Mouse (Mus musculus) midbrain, embryonic 15.5 days (tissue): ENCODE measurements around the gene Olfr1087. TPM values are rescaled to one million over a fixed set of nuclear protein-coding genes. Genes with fewer than 3 reads are reported as not detected.
"Not testable (repeated sequence)": the region's sequence is repeated elsewhere in the genome, so short reads cannot be mapped to it uniquely, and the experiment has no call there.

Experiments
- ATAC-seq: fragments of 200-750 bp; cut with Nextera tagmentation; replicated peaks from 2 replicates; pipeline ENCODE4 v1.8.0; 2017; ENCODE audit warnings: moderate TSS enrichment
- H3K27ac ChIP-seq: fragments of 300-500 bp; sonication (generic); 2 replicates; pipeline ENCODE4 v1.5.1; 2015; ENCODE audit warnings: mild to moderate bottlenecking, inconsistent platforms
- H3K27me3 ChIP-seq: fragments of 300-500 bp; sonication (generic); replicated peaks from 2 replicates; pipeline ENCODE4 v1.6.1; 2015; ENCODE audit warnings: inconsistent platforms
- H3K36me3 ChIP-seq: fragments of 300-500 bp; sonication (generic); replicated peaks from 2 replicates; pipeline ENCODE4 v1.6.1; 2015; ENCODE audit warnings: inconsistent platforms
- H3K4me1 ChIP-seq: fragments of 300-500 bp; sonication (generic); 2 replicates; pipeline ENCODE4 v1.6.1; 2015; ENCODE audit warnings: inconsistent platforms
- H3K4me2 ChIP-seq: fragments of 300-500 bp; sonication (generic); 2 replicates; pipeline ENCODE4 v1.6.1; 2015; ENCODE audit warnings: inconsistent platforms, mild to moderate bottlenecking, moderate library complexity
- H3K4me3 ChIP-seq: fragments of 300-500 bp; sonication (generic); 2 replicates; pipeline ENCODE4 v1.5.1; 2015; ENCODE audit warnings: mild to moderate bottlenecking, inconsistent platforms
- H3K9ac ChIP-seq: fragments of 300-500 bp; sonication (generic); 2 replicates; pipeline ENCODE4 v1.6.1; 2015; ENCODE audit warnings: mild to moderate bottlenecking, inconsistent platforms
- H3K9me3 ChIP-seq: fragments of 300-500 bp; sonication (generic); 2 replicates; pipeline ENCODE4 v1.6.1; 2016; ENCODE audit warnings: inconsistent platforms
- WGBS: fragments of 180-500 bp; shearing (Covaris S2); methylation state at CpG from one replicate; pipeline ENCODE4 v1.1.7; 2015; ENCODE audit warnings: mixed read lengths; 5-methylcytosine and 5-hydroxymethylcytosine counted together
- polyA plus RNA-seq: library from polyadenylated mRNA; unstranded; fragments of >200 nt; fragmentation: Nextera tagmentation; extraction: Ambion mirVana; gene quantifications from 2 replicates; pipeline ENCODE4 v1.2.1, GENCODE M21; 2015

The Olfr1087 gene
- not detected in 2 replicates for polyA plus RNA-seq

- H3K4me2 ChIP-seq: no peak within 1 kb of the TSS
- no peak for ATAC-seq
- no peak within 1 kb of the TSS for H3K9ac ChIP-seq
- no peaks in the 10 kb centered on the region for H3K9me3 ChIP-seq
- H3K27ac ChIP-seq: no peak within 1 kb of the TSS
- no peaks in the 10 kb centered on the region for H3K4me1 ChIP-seq
- no peak within 1 kb of the TSS for H3K4me3 ChIP-seq
- H3K36me3 ChIP-seq: no peaks in the 10 kb centered on the region
- H3K27me3 ChIP-seq: no peaks in the 10 kb centered on the region
These were observed at the start of gene Olfr1087 for GRCm38 (mm10) chr2:86698295-86698694. Gene Olfr1087, minus strand, starts transcription at chr2:86698395.

- H3K4me1 ChIP-seq: no peaks in the 10 kb centered on the region
- no peaks in the 10 kb centered on the region for H3K27me3 ChIP-seq
- ATAC-seq: no peak
- H3K4me3 ChIP-seq: no peak within 1 kb of the TSS
- H3K27ac ChIP-seq: no peak within 1 kb of the TSS
- no peaks in the 10 kb centered on the region for H3K9me3 ChIP-seq
- no peaks in the 10 kb centered on the region for H3K36me3 ChIP-seq
- H3K9ac ChIP-seq: no peak within 1 kb of the TSS
- no peak within 1 kb of the TSS for H3K4me2 ChIP-seq
These were observed 35.4 kb upstream of the Olfr1087 start, which contains the start of gene Olfr1089 for GRCm38 (mm10) chr2:86733601-86734000. Gene Olfr1089, minus strand, starts transcription at chr2:86733701.

- H3K9me3 ChIP-seq: no peaks in the 10 kb centered on the region
- no peak within 1 kb of the TSS for H3K4me2 ChIP-seq
- H3K4me3 ChIP-seq: no peak within 1 kb of the TSS
- H3K27ac ChIP-seq: no peak within 1 kb of the TSS
- WGBS: 90% methylated on average over 2 of the region's 2 CpGs
- H3K36me3 ChIP-seq: no peaks in the 10 kb centered on the region
- no peak for ATAC-seq
- no peaks in the 10 kb centered on the region for H3K27me3 ChIP-seq
- H3K9ac ChIP-seq: no peak within 1 kb of the TSS
- H3K4me1 ChIP-seq: no peaks in the 10 kb centered on the region
These were observed 18.2 kb downstream of the Olfr1087 start, which contains the start of gene Olfr1086 for GRCm38 (mm10) chr2:86679992-86680391. Gene Olfr1086, minus strand, starts transcription at chr2:86680092.

GRCm38 (mm10) chr2:86661919-86662318 lies 36.3 kb downstream of the Olfr1087 start, which contains the start of gene Olfr1085:
Gene Olfr1085, minus strand, starts transcription at chr2:86662019.
- no peak within 1 kb of the TSS for H3K27ac ChIP-seq
- H3K27me3 ChIP-seq: no peaks in the 10 kb centered on the region
- no peak for ATAC-seq
- H3K4me1 ChIP-seq: no peaks in the 10 kb centered on the region
- H3K9ac ChIP-seq: no peak within 1 kb of the TSS
- 33% methylated on average over 1 of the region's 1 CpGs for WGBS
- no peaks in the 10 kb centered on the region for H3K9me3 ChIP-seq
- H3K36me3 ChIP-seq: no peaks in the 10 kb centered on the region
- H3K4me3 ChIP-seq: no peak within 1 kb of the TSS
- no peak within 1 kb of the TSS for H3K4me2 ChIP-seq

- H3K9me3 ChIP-seq, ATAC-seq, H3K27me3 ChIP-seq, H3K4me3 ChIP-seq, H3K27ac ChIP-seq, H3K9ac ChIP-seq, H3K4me1 ChIP-seq, H3K36me3 ChIP-seq, H3K4me2 ChIP-seq: not testable (repeated sequence)
- 91% methylated on average over 1 of the region's 1 CpGs for WGBS
These were observed 58.6 kb downstream of the Olfr1087 start, which contains the start of gene Olfr1084 for GRCm38 (mm10) chr2:86639625-86640024. Gene Olfr1084, minus strand, starts transcription at chr2:86639725.

Other genes starting within 250 kb of the Olfr1087 start
- gene Olfr1065, start 247.8 kb downstream of the Olfr1087 start, polyA plus RNA-seq: not detected in 2 replicates
- not detected in 2 replicates for gene Olfr1066, start 242.1 kb downstream of the Olfr1087 start, polyA plus RNA-seq
- not detected in 2 replicates for gene Olfr228, start 211.0 kb downstream of the Olfr1087 start, polyA plus RNA-seq
- not detected in 2 replicates for gene Olfr1076, start 189.9 kb downstream of the Olfr1087 start, polyA plus RNA-seq
- gene Olfr1079, start 155.9 kb downstream of the Olfr1087 start, polyA plus RNA-seq: not detected in 2 replicates
- not detected in 2 replicates for gene Olfr1080, start 140.2 kb downstream of the Olfr1087 start, polyA plus RNA-seq
- gene Olfr1082, start 99.4 kb downstream of the Olfr1087 start, polyA plus RNA-seq: not detected in 2 replicates
- not detected in 2 replicates for gene Olfr1084, start 58.7 kb downstream of the Olfr1087 start, polyA plus RNA-seq
- gene Olfr1085, start 36.4 kb downstream of the Olfr1087 start, polyA plus RNA-seq: not detected in 2 replicates
- gene Olfr1086, start 18.3 kb downstream of the Olfr1087 start, polyA plus RNA-seq: not detected in 2 replicates
- gene Olfr1089, start 35.3 kb upstream of the Olfr1087 start, polyA plus RNA-seq: not detected in 2 replicates
- gene Olfr1090, start 60.6 kb upstream of the Olfr1087 start, polyA plus RNA-seq: not detected in 2 replicates
- not detected in 2 replicates for gene Olfr1093, start 84.1 kb upstream of the Olfr1087 start, polyA plus RNA-seq
- not detected in 2 replicates for gene Olfr141, start 111.6 kb upstream of the Olfr1087 start, polyA plus RNA-seq
- not detected in 2 replicates for gene Olfr1094, start 126.3 kb upstream of the Olfr1087 start, polyA plus RNA-seq
- gene Olfr1095, start 153.3 kb upstream of the Olfr1087 start, polyA plus RNA-seq: not detected in 2 replicates
- gene Gm13723, start 176.4 kb upstream of the Olfr1087 start, polyA plus RNA-seq: not detected in 2 replicates
- not detected in 2 replicates for gene Olfr1097, start 193.8 kb upstream of the Olfr1087 start, polyA plus RNA-seq
- not detected in 2 replicates for gene Olfr1098, start 226.2 kb upstream of the Olfr1087 start, polyA plus RNA-seq